Mouse (Mus musculus) heart, embryonic 15.5 days (tissue): ENCODE measurements around the gene Tmem52. TPM values are rescaled to one million over a fixed set of nuclear protein-coding genes. Genes with fewer than 3 reads are reported as not detected.
"Not testable (repeated sequence)": the region's sequence is repeated elsewhere in the genome, so short reads cannot be mapped to it uniquely, and the experiment has no call there.

Source experiments
- ATAC-seq: fragments of 200-750 bp; cut with Nextera tagmentation; replicated peaks from 2 replicates; pipeline ENCODE4 v1.8.0; 2017; ENCODE audit warnings: low read depth, moderate TSS enrichment; ENCODE audit not compliant: insufficient number of reproducible peaks, insufficient read depth, low FRiP score
- H3K27ac ChIP-seq: fragments of 300-500 bp; sonication (generic); 2 replicates; pipeline ENCODE4 v1.5.1; 2015; ENCODE audit warnings: mild to moderate bottlenecking, inconsistent platforms
- H3K27me3 ChIP-seq: fragments of 300-500 bp; sonication (generic); 2 replicates; pipeline ENCODE4 v1.6.1; 2015; ENCODE audit warnings: inconsistent platforms
- H3K36me3 ChIP-seq: fragments of 300-500 bp; sonication (generic); 2 replicates; pipeline ENCODE4 v1.6.1; 2015; ENCODE audit warnings: mild to moderate bottlenecking, inconsistent platforms
- H3K4me1 ChIP-seq: fragments of 300-500 bp; sonication (generic); replicated peaks from 2 replicates; pipeline ENCODE4 v1.6.1; 2015; ENCODE audit warnings: inconsistent platforms
- H3K4me2 ChIP-seq: fragments of 300-500 bp; sonication (generic); 2 replicates; pipeline ENCODE4 v1.6.1; 2015; ENCODE audit warnings: inconsistent platforms, mild to moderate bottlenecking, moderate library complexity
- H3K4me3 ChIP-seq: fragments of 300-500 bp; sonication (generic); 2 replicates; pipeline ENCODE4 v1.5.1; 2015; ENCODE audit warnings: mild to moderate bottlenecking, inconsistent platforms
- H3K9ac ChIP-seq: fragments of 300-500 bp; sonication (generic); 2 replicates; pipeline ENCODE4 v1.6.1; 2015; ENCODE audit warnings: mild to moderate bottlenecking, inconsistent platforms
- H3K9me3 ChIP-seq: fragments of 300-500 bp; sonication (generic); replicated peaks from 2 replicates; pipeline ENCODE4 v1.6.1; 2016; ENCODE audit warnings: inconsistent platforms
- WGBS: fragments of 180-500 bp; shearing (Covaris S2); methylation state at CpG from one replicate; pipeline ENCODE4 v1.1.7; 2015; ENCODE audit warnings: mixed read lengths; 5-methylcytosine and 5-hydroxymethylcytosine counted together
- polyA plus RNA-seq: library from polyadenylated mRNA; unstranded; fragments of >200 nt; fragmentation: Nextera tagmentation; extraction: Ambion mirVana; gene quantifications from 2 replicates; pipeline ENCODE4 v1.2.1, GENCODE M21; 2015

The Tmem52 gene
- polyA plus RNA-seq, 1 experiment from 2014 or later: not detected

- H3K4me2 ChIP-seq: no peak overlapping the region
- H3K4me3 ChIP-seq: no peak overlapping the region
- 43% methylated on average over 5 of the region's 5 CpGs for WGBS
- peak; percentile 44; the same call in 1 of the 2 replicates for ATAC-seq
- no peaks in the 10 kb centered on the region for H3K36me3 ChIP-seq
- peaks cover 12% of the 10 kb centered on the region for H3K27me3 ChIP-seq
- no peak overlapping the region for H3K27ac ChIP-seq
- H3K9me3 ChIP-seq: no peaks in the 10 kb centered on the region
- no peak overlapping the region for H3K9ac ChIP-seq
- peaks cover 14% of the 10 kb centered on the region for H3K4me1 ChIP-seq
Observed at GRCm38 (mm10) chr4:155473319-155473718, 4.4 kb downstream of the Tmem52 start.

- not testable (repeated sequence) for ATAC-seq, H3K9ac ChIP-seq, H3K4me2 ChIP-seq, H3K36me3 ChIP-seq, H3K9me3 ChIP-seq, H3K27ac ChIP-seq, H3K4me3 ChIP-seq
- WGBS: 67% methylated on average over 2 of the region's 2 CpGs
- Histone ChIP-seq H3K4me1 (peaks cover 14% of the 10 kb centered on the region), H3K27me3 (peaks cover 11% of the 10 kb centered on the region)
Observed at GRCm38 (mm10) chr4:155473796-155474195, 4.9 kb downstream of the Tmem52 start.

GRCm38 (mm10) chr4:155481381-155482124 is 12.6 kb downstream of the Tmem52 start:
- peak overlapping the region; percentile 20; the same call in 1 of the 2 replicates for H3K9ac ChIP-seq
- H3K9me3 ChIP-seq: no peaks in the 10 kb centered on the region
- 16% methylated on average over 28 of the region's 28 CpGs for WGBS
- H3K36me3 ChIP-seq: no peaks in the 10 kb centered on the region
- peak overlapping the region; percentile 62 for H3K4me2 ChIP-seq
- H3K4me3 ChIP-seq: peak overlapping the region; percentile 42
- H3K27me3 ChIP-seq: 0 out of 2 replicates have a peak, but pooled peaks cover 4% of the 10 kb centered on the region
- ATAC-seq: peak; percentile 70
- H3K27ac ChIP-seq: peak overlapping the region; percentile 64
- peaks cover 11% of the 10 kb centered on the region for H3K4me1 ChIP-seq

DNA sequence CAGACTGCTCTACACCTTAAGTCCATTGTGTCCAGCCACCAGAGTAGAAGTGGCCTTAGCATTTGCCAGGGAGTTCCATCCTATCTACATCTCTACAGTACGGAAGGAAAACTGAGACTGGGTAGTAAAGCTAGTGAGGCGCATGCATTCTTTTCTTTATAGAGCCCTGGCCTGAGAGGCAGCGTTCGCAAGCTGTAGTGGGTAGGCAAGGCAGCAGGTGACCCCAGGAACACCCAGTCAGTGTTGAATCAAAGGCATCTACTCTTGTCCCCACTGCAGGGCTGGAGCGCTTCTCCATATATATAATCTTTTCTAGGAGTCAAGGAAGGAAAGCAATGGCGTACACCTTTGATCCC is 13.2 kb downstream of the Tmem52 start:
- 84% methylated on average over 6 of the region's 6 CpGs for WGBS
- Histone ChIP-seq H3K9ac (no peak overlapping the region), H3K36me3 (no peaks in the 10 kb centered on the region), H3K27ac (peak overlapping the region; percentile 64), H3K4me3 (no peak overlapping the region), H3K4me1 (peaks cover 17% of the 10 kb centered on the region), H3K27me3 (0 out of 2 replicates have a peak, but pooled peaks cover 4% of the 10 kb centered on the region), H3K4me2 (peak overlapping the region; percentile 62; the same call in 1 of the 2 replicates), H3K9me3 (no peaks in the 10 kb centered on the region)
- ATAC-seq: no peak

DNA sequence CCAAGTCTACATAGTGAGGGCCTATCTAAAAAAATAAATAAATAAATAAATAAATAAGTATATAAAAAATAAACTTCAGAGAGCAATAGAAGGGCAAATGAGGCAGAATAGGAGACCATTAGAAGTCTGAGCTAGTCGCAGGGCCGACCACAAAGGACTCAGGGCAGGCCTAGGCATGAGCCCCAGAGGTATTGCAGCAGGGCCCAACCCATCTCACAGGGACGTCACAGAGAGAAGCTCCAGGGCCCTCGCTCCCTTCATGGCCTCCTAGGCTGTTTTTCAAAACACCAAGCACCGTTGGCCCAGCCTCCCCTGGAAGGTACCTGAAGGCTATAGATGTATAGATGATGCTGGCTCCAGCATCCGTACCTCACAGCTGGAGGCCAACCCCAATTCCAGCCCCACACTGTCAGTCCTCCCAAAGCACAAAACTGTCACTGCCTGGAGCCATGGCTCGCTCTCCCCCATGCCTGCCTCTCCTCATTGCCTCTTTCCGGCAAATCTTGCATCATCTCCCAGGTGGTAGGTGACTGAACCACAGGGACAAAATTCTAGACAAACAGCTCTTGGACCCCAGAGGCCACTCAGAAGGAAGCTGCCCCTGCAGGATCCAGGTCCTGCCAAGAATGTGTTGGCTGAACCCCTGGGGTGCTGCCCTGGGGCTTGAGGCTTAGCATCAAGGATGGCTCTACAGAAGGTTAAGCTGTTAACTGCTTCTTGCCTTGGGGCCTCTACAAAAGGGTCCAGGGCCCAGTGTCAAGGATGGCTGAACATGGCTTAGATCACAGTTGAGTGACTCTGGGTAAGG is 14.0 kb downstream of the Tmem52 start:
- H3K4me2 ChIP-seq: no peak overlapping the region
- peaks cover 24% of the 10 kb centered on the region for H3K4me1 ChIP-seq
- no peak for ATAC-seq
- no peak overlapping the region for H3K9ac ChIP-seq
- H3K9me3 ChIP-seq: no peaks in the 10 kb centered on the region
- no peak overlapping the region for H3K4me3 ChIP-seq
- H3K27ac ChIP-seq: no peak overlapping the region
- H3K36me3 ChIP-seq: no peaks in the 10 kb centered on the region
- 0 out of 2 replicates have a peak, but pooled peaks cover 4% of the 10 kb centered on the region for H3K27me3 ChIP-seq
- 84% methylated on average over 8 of the region's 8 CpGs for WGBS

- no peak overlapping the region for H3K4me2 ChIP-seq
- H3K4me1 ChIP-seq: peaks cover 50% of the 10 kb centered on the region
- ATAC-seq: no peak
- no peak overlapping the region for H3K4me3 ChIP-seq
- no peaks in the 10 kb centered on the region for H3K9me3 ChIP-seq
- no peaks in the 10 kb centered on the region for H3K36me3 ChIP-seq
- 0 out of 2 replicates have a peak, but pooled peaks cover 2% of the 10 kb centered on the region for H3K27me3 ChIP-seq
- peak overlapping the region; percentile 88; the same call in 1 of the 2 replicates for H3K27ac ChIP-seq
- 71% methylated on average over 3 of the region's 3 CpGs for WGBS
- no peak overlapping the region for H3K9ac ChIP-seq
Observed at GRCm38 (mm10) chr4:155485521-155485920, 16.6 kb downstream of the Tmem52 start.

- WGBS: 20% methylated on average over 3 of the region's 3 CpGs
- Histone ChIP-seq H3K4me1 (peaks cover 48% of the 10 kb centered on the region), H3K4me3 (no peak overlapping the region), H3K9ac (no peak overlapping the region), H3K4me2 (no peak overlapping the region), H3K9me3 (no peaks in the 10 kb centered on the region), H3K27me3 (no peaks in the 10 kb centered on the region), H3K36me3 (no peaks in the 10 kb centered on the region), H3K27ac (peak overlapping the region; percentile 88)
- no peak for ATAC-seq
Observed at GRCm38 (mm10) chr4:155487746-155488145, 18.8 kb downstream of the Tmem52 start.

GRCm38 (mm10) chr4:155488232-155489025 is 19.5 kb downstream of the Tmem52 start:
- WGBS: 53% methylated on average over 8 of the region's 8 CpGs
- Histone ChIP-seq H3K4me2 (peak overlapping the region; percentile 23; the same call in 1 of the 2 replicates), H3K9me3 (no peaks in the 10 kb centered on the region), H3K36me3 (no peaks in the 10 kb centered on the region), H3K27me3 (no peaks in the 10 kb centered on the region), H3K9ac (peak overlapping the region; percentile 25; the same call in 1 of the 2 replicates), H3K4me3 (no peak overlapping the region), H3K4me1 (peaks cover 53% of the 10 kb centered on the region), H3K27ac (peak overlapping the region; percentile 88)
- peak; percentile 77 for ATAC-seq

GRCm38 (mm10) chr4:155489101-155489970 is 20.4 kb downstream of the Tmem52 start:
- H3K27ac ChIP-seq: peak overlapping the region; percentile 88
- H3K9me3 ChIP-seq: no peaks in the 10 kb centered on the region
- H3K4me3 ChIP-seq: no peak overlapping the region
- H3K36me3 ChIP-seq: no peaks in the 10 kb centered on the region
- no peaks in the 10 kb centered on the region for H3K27me3 ChIP-seq
- no peak overlapping the region for H3K4me2 ChIP-seq
- H3K9ac ChIP-seq: 0 out of 2 replicates have a peak overlapping the region, but pooled peaks have one; percentile 7
- 64% methylated on average over 9 of the region's 9 CpGs for WGBS
- peaks cover 62% of the 10 kb centered on the region for H3K4me1 ChIP-seq
- ATAC-seq: no peak

GRCm38 (mm10) chr4:155490456-155490855 is 21.5 kb downstream of the Tmem52 start:
- no peak for ATAC-seq
- peak overlapping the region; percentile 100 for H3K9ac ChIP-seq
- H3K27me3 ChIP-seq: no peaks in the 10 kb centered on the region
- H3K4me3 ChIP-seq: peak overlapping the region; percentile 93
- peak overlapping the region; percentile 84 for H3K4me2 ChIP-seq
- no peaks in the 10 kb centered on the region for H3K9me3 ChIP-seq
- peaks cover 60% of the 10 kb centered on the region for H3K4me1 ChIP-seq
- 33% methylated on average over 5 of the region's 5 CpGs for WGBS
- H3K27ac ChIP-seq: peak overlapping the region; percentile 91
- H3K36me3 ChIP-seq: no peaks in the 10 kb centered on the region
